Mouse (Mus musculus) liver, embryonic 11.5 days (tissue): ENCODE measurements around the gene Pbxip1. TPM values are rescaled to one million over a fixed set of nuclear protein-coding genes. Genes with fewer than 3 reads are reported as not detected.

Experiments used
- ATAC-seq: fragments of 200-750 bp; cut with Nextera tagmentation; replicated peaks from 2 replicates; pipeline ENCODE4 v1.8.0; 2017; ENCODE audit warnings: moderate number of reproducible peaks, mild to moderate bottlenecking, moderate TSS enrichment, moderate library complexity; ENCODE audit not compliant: low FRiP score
- DNase-seq: peaks from one replicate; pipeline ENCODE4 v3.0.0-alpha.2; 2017; ENCODE audit warnings: low spot score
- H3K27ac ChIP-seq: fragments of 300-500 bp; sonication (generic); 2 replicates; pipeline ENCODE4 v1.5.1; 2014; ENCODE audit warnings: mild to moderate bottlenecking, low read depth, low read length, control low read depth
- H3K27me3 ChIP-seq: fragments of 300-500 bp; sonication (generic); replicated peaks from 2 replicates; pipeline ENCODE4 v1.6.1; 2014; ENCODE audit warnings: low read length, mixed read lengths; ENCODE audit not compliant: control insufficient read depth, insufficient read depth
- H3K36me3 ChIP-seq: fragments of 300-500 bp; sonication (generic); 2 replicates; pipeline ENCODE4 v1.6.1; 2014; ENCODE audit warnings: mild to moderate bottlenecking, low read length, moderate library complexity, mixed read lengths; ENCODE audit not compliant: control insufficient read depth, insufficient read depth
- H3K4me1 ChIP-seq: fragments of 300-500 bp; sonication (generic); replicated peaks from 2 replicates; pipeline ENCODE4 v1.6.1; 2014; ENCODE audit warnings: low read length, mixed read lengths; ENCODE audit not compliant: control insufficient read depth, insufficient read depth
- H3K4me2 ChIP-seq: fragments of 300-500 bp; sonication (generic); 2 replicates; pipeline ENCODE4 v1.6.1; 2014; ENCODE audit warnings: mild to moderate bottlenecking, control low read depth, moderate library complexity
- H3K4me3 ChIP-seq: fragments of 300-500 bp; sonication (generic); 2 replicates; pipeline ENCODE4 v1.5.1; 2014; ENCODE audit warnings: low read depth, low read length, control low read depth
- H3K9ac ChIP-seq: fragments of 300-500 bp; sonication (generic); 2 replicates; pipeline ENCODE4 v1.6.1; 2014; ENCODE audit warnings: low read depth, low read length, control low read depth
- H3K9me3 ChIP-seq: fragments of 300-500 bp; sonication (generic); 2 replicates; pipeline ENCODE4 v1.6.1; 2016; ENCODE audit warnings: low read length, inconsistent platforms, mixed read lengths; ENCODE audit not compliant: control insufficient read depth
- WGBS: fragments of 180-500 bp; shearing (Covaris S2); extraction: QIAGEN DNeasy Blood & Tissue Kit; methylation state at CpG from one replicate; pipeline ENCODE4 v1.1.7; 2014; 5-methylcytosine and 5-hydroxymethylcytosine counted together
- polyA plus RNA-seq: library from polyadenylated mRNA; unstranded; fragments of >200 nt; fragmentation: Nextera tagmentation; extraction: Ambion mirVana; gene quantifications from 2 replicates; pipeline ENCODE4 v1.2.1, GENCODE M21; 2014

The Pbxip1 gene
- polyA plus RNA-seq, 1 experiment from 2014 or later = 8.3 TPM

- WGBS = 0% methylated on average over 4 of the region's 4 CpGs
- no peak for DNase-seq
- H3K9me3 ChIP-seq = no peaks in the 10 kb centered on the region
- H3K4me2 ChIP-seq = peak overlapping the region; percentile 99
- peak overlapping the region; percentile 66; the same call in 1 of the 2 replicates for H3K9ac ChIP-seq
- no peak for ATAC-seq
- H3K27ac ChIP-seq = no peak overlapping the region
- H3K27me3 ChIP-seq = no peaks in the 10 kb centered on the region; the same call in 1 of the 2 replicates
- peak overlapping the region; percentile 64 for H3K4me3 ChIP-seq
- peaks cover 23% of the 10 kb centered on the region for H3K4me1 ChIP-seq
- H3K36me3 ChIP-seq = no peaks in the 10 kb centered on the region
These were observed 39.9 kb upstream of the Pbxip1 start for GRCm38 (mm10) chr3:89396654-89397005.

GRCm38 (mm10) chr3:89401329-89401728, 35.2 kb upstream of the Pbxip1 start:
- Histone ChIP-seq H3K9ac (no peak overlapping the region), H3K4me3 (no peak overlapping the region), H3K36me3 (peaks cover 13% of the 10 kb centered on the region; the same call in 1 of the 2 replicates), H3K9me3 (no peaks in the 10 kb centered on the region), H3K27me3 (no peaks in the 10 kb centered on the region), H3K27ac (no peak overlapping the region), H3K4me2 (no peak overlapping the region), H3K4me1 (peaks cover 4% of the 10 kb centered on the region)
- 91% methylated on average over 7 of the region's 7 CpGs for WGBS
- no peak for DNase-seq
- no peak for ATAC-seq

- Histone ChIP-seq H3K9ac (no peak within 1 kb of the TSS), H3K9me3 (no peaks in the 10 kb centered on the region), H3K4me3 (no peak within 1 kb of the TSS), H3K4me2 (no peak within 1 kb of the TSS), H3K4me1 (no peaks in the 10 kb centered on the region), H3K27ac (no peak within 1 kb of the TSS), H3K36me3 (peaks cover 13% of the 10 kb centered on the region; the same call in 1 of the 2 replicates), H3K27me3 (no peaks in the 10 kb centered on the region)
- DNase-seq (no peak), ATAC-seq (no peak)
- 83% methylated on average over 5 of the region's 5 CpGs for WGBS
These were observed 33.8 kb upstream of the Pbxip1 start, which contains the start of gene Lenep for GRCm38 (mm10) chr3:89402693-89403092. Gene Lenep, minus strand, starts transcription at chr3:89402793.

GRCm38 (mm10) chr3:89406887-89407286, 29.6 kb upstream of the Pbxip1 start:
- Histone ChIP-seq H3K36me3 (peaks cover 14% of the 10 kb centered on the region; the same call in 1 of the 2 replicates), H3K4me1 (peaks cover 6% of the 10 kb centered on the region), H3K27me3 (no peaks in the 10 kb centered on the region), H3K4me3 (no peak overlapping the region), H3K4me2 (no peak overlapping the region), H3K9me3 (no peaks in the 10 kb centered on the region), H3K27ac (no peak overlapping the region), H3K9ac (no peak overlapping the region)
- 91% methylated on average over 6 of the region's 6 CpGs for WGBS
- ATAC-seq (no peak), DNase-seq (no peak)

- Histone ChIP-seq H3K4me1 (peaks cover 6% of the 10 kb centered on the region), H3K27ac (no peak overlapping the region), H3K9me3 (no peaks in the 10 kb centered on the region), H3K4me3 (no peak overlapping the region), H3K4me2 (no peak overlapping the region), H3K36me3 (peaks cover 14% of the 10 kb centered on the region; the same call in 1 of the 2 replicates), H3K9ac (no peak overlapping the region), H3K27me3 (no peaks in the 10 kb centered on the region)
- no peak for DNase-seq
- WGBS = 71% methylated on average over 16 of the region's 16 CpGs
- no peak for ATAC-seq
These were observed 28.1 kb upstream of the Pbxip1 start for GRCm38 (mm10) chr3:89408448-89408847.

- no peak overlapping the region for H3K9ac ChIP-seq
- ATAC-seq (no peak), DNase-seq (no peak)
- H3K27me3 ChIP-seq = no peaks in the 10 kb centered on the region
- H3K4me1 ChIP-seq = peaks cover 6% of the 10 kb centered on the region
- peaks cover 21% of the 10 kb centered on the region for H3K36me3 ChIP-seq
- H3K27ac ChIP-seq = no peak overlapping the region
- 93% methylated on average over 3 of the region's 3 CpGs for WGBS
- no peak overlapping the region for H3K4me2 ChIP-seq
- no peak overlapping the region for H3K4me3 ChIP-seq
- no peaks in the 10 kb centered on the region for H3K9me3 ChIP-seq
These were observed 26.8 kb upstream of the Pbxip1 start for GRCm38 (mm10) chr3:89409701-89410100.

- peaks cover 23% of the 10 kb centered on the region for H3K36me3 ChIP-seq
- H3K27me3 ChIP-seq = no peaks in the 10 kb centered on the region
- DNase-seq = no peak
- H3K4me3 ChIP-seq = peak overlapping the region; percentile 67
- no peak overlapping the region for H3K27ac ChIP-seq
- H3K9me3 ChIP-seq = no peaks in the 10 kb centered on the region
- no peak for ATAC-seq
- H3K4me2 ChIP-seq = peak overlapping the region; percentile 85
- H3K4me1 ChIP-seq = peaks cover 6% of the 10 kb centered on the region
- WGBS = 73% methylated on average over 10 of the region's 10 CpGs
- peak overlapping the region; percentile 67 for H3K9ac ChIP-seq
These were observed 25.6 kb upstream of the Pbxip1 start for GRCm38 (mm10) chr3:89410864-89411263.

GRCm38 (mm10) chr3:89411490-89412393, 24.8 kb upstream of the Pbxip1 start, which contains the start of gene Flad1:
Gene Flad1, minus strand, starts transcription at chr3:89411870.
- Histone ChIP-seq H3K9me3 (no peaks in the 10 kb centered on the region), H3K27me3 (no peaks in the 10 kb centered on the region), H3K4me2 (peak within 1 kb of the TSS; percentile 85), H3K4me1 (peaks cover 11% of the 10 kb centered on the region), H3K36me3 (peaks cover 28% of the 10 kb centered on the region), H3K27ac (peak within 1 kb of the TSS; percentile 62), H3K9ac (peak within 1 kb of the TSS; percentile 67), H3K4me3 (peak within 1 kb of the TSS; percentile 67)
- ATAC-seq = peak; percentile 100
- DNase-seq = peak; percentile 90
- WGBS = 5% methylated on average over 28 of the region's 28 CpGs
